Mouse (Mus musculus) intestine, embryonic 14.5 days (tissue): ENCODE measurements around the gene Plxdc2. TPM values are rescaled to one million over a fixed set of nuclear protein-coding genes. Genes with fewer than 3 reads are reported as not detected.

Experiments used
- ATAC-seq: fragments of 200-750 bp; cut with Nextera tagmentation; replicated peaks from 2 replicates; pipeline ENCODE4 v1.8.0; 2017; ENCODE audit warnings: low read depth, moderate number of reproducible peaks, moderate TSS enrichment, moderate library complexity; ENCODE audit not compliant: low FRiP score, low TSS enrichment
- DNase-seq: peaks from one replicate; pipeline ENCODE4 v3.0.0-alpha.2; 2018; ENCODE audit warnings: low spot score
- H3K27ac ChIP-seq: fragments of 300-500 bp; sonication (generic); 2 replicates; pipeline ENCODE4 v1.5.1; 2014; ENCODE audit warnings: low read depth, mild to moderate bottlenecking, control low read depth
- H3K27me3 ChIP-seq: fragments of 300-500 bp; sonication (generic); replicated peaks from 2 replicates; pipeline ENCODE4 v1.6.1; 2014; ENCODE audit warnings: low read length, control low read depth; ENCODE audit not compliant: control insufficient read depth, insufficient read depth
- H3K36me3 ChIP-seq: fragments of 300-500 bp; sonication (generic); 2 replicates; pipeline ENCODE4 v1.6.1; 2014; ENCODE audit warnings: low read length, control low read depth; ENCODE audit not compliant: control insufficient read depth, insufficient read depth
- H3K4me1 ChIP-seq: fragments of 300-500 bp; sonication (generic); replicated peaks from 2 replicates; pipeline ENCODE4 v1.6.1; 2014; ENCODE audit warnings: low read length, control low read depth, mixed read lengths; ENCODE audit not compliant: control insufficient read depth, insufficient read depth
- H3K4me2 ChIP-seq: fragments of 300-500 bp; sonication (generic); 2 replicates; pipeline ENCODE4 v1.6.1; 2014; ENCODE audit warnings: low read length
- H3K4me3 ChIP-seq: fragments of 300-500 bp; sonication (generic); 2 replicates; pipeline ENCODE4 v1.5.1; 2014; ENCODE audit warnings: low read depth, low read length, control low read depth, mixed read lengths
- H3K9ac ChIP-seq: fragments of 300-500 bp; sonication (generic); 2 replicates; pipeline ENCODE4 v1.6.1; 2014; ENCODE audit warnings: mild to moderate bottlenecking, low read length
- H3K9me3 ChIP-seq: fragments of 300-500 bp; sonication (generic); 2 replicates; pipeline ENCODE4 v1.6.1; 2016; ENCODE audit warnings: low read length, control low read depth; ENCODE audit not compliant: control insufficient read depth
- WGBS: fragments of 180-500 bp; shearing (Covaris S2); extraction: QIAGEN DNeasy Blood & Tissue Kit; methylation state at CpG from one replicate; pipeline ENCODE4 v1.1.7; 2014; 5-methylcytosine and 5-hydroxymethylcytosine counted together
- polyA plus RNA-seq: library from polyadenylated mRNA; unstranded; fragments of >200 nt; fragmentation: Nextera tagmentation; extraction: Ambion mirVana; gene quantifications from 2 replicates; pipeline ENCODE4 v1.2.1, GENCODE M21; 2014

Gene Plxdc2
- polyA plus RNA-seq, 1 experiment from 2014 or later = 19.9 TPM

- DNase-seq (no peak), ATAC-seq (no peak)
- no peaks in the 10 kb centered on the region for H3K36me3 ChIP-seq
- no peak overlapping the region for H3K9ac ChIP-seq
- H3K27me3 ChIP-seq = no peaks in the 10 kb centered on the region
- H3K4me1 ChIP-seq = no peaks in the 10 kb centered on the region
- no peaks in the 10 kb centered on the region for H3K9me3 ChIP-seq
- no peak overlapping the region for H3K4me3 ChIP-seq
- no peak overlapping the region for H3K4me2 ChIP-seq
- H3K27ac ChIP-seq = no peak overlapping the region
- WGBS = 81% methylated on average over 3 of the region's 3 CpGs
Measured at GRCm38 (mm10) chr2:16397501-16397900, 41.4 kb downstream of the Plxdc2 start.

GRCm38 (mm10) chr2:16398006-16398405 lies 41.9 kb downstream of the Plxdc2 start:
- 94% methylated on average over 1 of the region's 1 CpGs for WGBS
- no peak overlapping the region for H3K27ac ChIP-seq
- H3K4me3 ChIP-seq = no peak overlapping the region
- no peak overlapping the region for H3K9ac ChIP-seq
- no peak overlapping the region for H3K4me2 ChIP-seq
- no peaks in the 10 kb centered on the region for H3K4me1 ChIP-seq
- no peak for ATAC-seq
- DNase-seq = no peak
- no peaks in the 10 kb centered on the region for H3K27me3 ChIP-seq
- H3K36me3 ChIP-seq = no peaks in the 10 kb centered on the region
- H3K9me3 ChIP-seq = no peaks in the 10 kb centered on the region

GRCm38 (mm10) chr2:16398896-16399295 lies 42.8 kb downstream of the Plxdc2 start:
- Histone ChIP-seq H3K36me3 (no peaks in the 10 kb centered on the region), H3K4me1 (no peaks in the 10 kb centered on the region), H3K4me3 (no peak overlapping the region), H3K4me2 (no peak overlapping the region), H3K9me3 (no peaks in the 10 kb centered on the region), H3K27me3 (no peaks in the 10 kb centered on the region), H3K9ac (no peak overlapping the region), H3K27ac (no peak overlapping the region)
- DNase-seq = no peak
- ATAC-seq = no peak
- 60% methylated on average over 10 of the region's 10 CpGs for WGBS

GRCm38 (mm10) chr2:16406508-16406907 lies 50.4 kb downstream of the Plxdc2 start:
- Histone ChIP-seq H3K9me3 (no peaks in the 10 kb centered on the region), H3K27me3 (no peaks in the 10 kb centered on the region), H3K4me2 (no peak overlapping the region), H3K27ac (no peak overlapping the region), H3K9ac (no peak overlapping the region), H3K4me3 (no peak overlapping the region), H3K4me1 (no peaks in the 10 kb centered on the region), H3K36me3 (no peaks in the 10 kb centered on the region)
- 48% methylated on average over 2 of the region's 2 CpGs for WGBS
- no peak for ATAC-seq
- DNase-seq = no peak

- ATAC-seq = no peak
Measured at GRCm38 (mm10) chr2:16414340-16414976, 58.4 kb downstream of the Plxdc2 start.

GRCm38 (mm10) chr2:16439030-16439429 lies 82.9 kb downstream of the Plxdc2 start:
- Histone ChIP-seq H3K4me1 (no peaks in the 10 kb centered on the region; the same call in 1 of the 2 replicates), H3K4me3 (no peak overlapping the region), H3K9me3 (no peaks in the 10 kb centered on the region), H3K27me3 (no peaks in the 10 kb centered on the region), H3K9ac (no peak overlapping the region), H3K27ac (no peak overlapping the region), H3K4me2 (no peak overlapping the region), H3K36me3 (no peaks in the 10 kb centered on the region)
- no peak for DNase-seq
- ATAC-seq = no peak
- 89% methylated on average over 5 of the region's 5 CpGs for WGBS

More at GRCm38 (mm10) chr2:16414340-16414976, 58.4 kb downstream of the Plxdc2 start:
- WGBS = 17% methylated on average over 3 of the region's 3 CpGs
- Histone ChIP-seq H3K9me3 (no peaks in the 10 kb centered on the region), H3K36me3 (no peaks in the 10 kb centered on the region), H3K4me2 (no peak overlapping the region), H3K4me1 (no peaks in the 10 kb centered on the region), H3K27me3 (no peaks in the 10 kb centered on the region), H3K27ac (no peak overlapping the region), H3K4me3 (no peak overlapping the region), H3K9ac (no peak overlapping the region)
- no peak for DNase-seq

GRCm38 (mm10) chr2:16442643-16443042 lies 86.5 kb downstream of the Plxdc2 start:
- ATAC-seq = no peak
- Histone ChIP-seq H3K4me2 (no peak overlapping the region), H3K9ac (no peak overlapping the region), H3K4me3 (no peak overlapping the region), H3K27ac (no peak overlapping the region), H3K27me3 (no peaks in the 10 kb centered on the region), H3K9me3 (no peaks in the 10 kb centered on the region), H3K4me1 (peaks cover 5% of the 10 kb centered on the region; the same call in 1 of the 2 replicates), H3K36me3 (no peaks in the 10 kb centered on the region)
- DNase-seq = no peak
- 62% methylated on average over 2 of the region's 2 CpGs for WGBS

- Histone ChIP-seq H3K4me3 (no peak overlapping the region), H3K36me3 (no peaks in the 10 kb centered on the region), H3K27ac (no peak overlapping the region), H3K9me3 (peaks cover 3% of the 10 kb centered on the region; the same call in 1 of the 2 replicates), H3K9ac (no peak overlapping the region), H3K4me1 (peaks cover 15% of the 10 kb centered on the region), H3K27me3 (no peaks in the 10 kb centered on the region), H3K4me2 (no peak overlapping the region)
- ATAC-seq = no peak
- no peak for DNase-seq
- WGBS = 80% methylated on average over 4 of the region's 4 CpGs
Measured at GRCm38 (mm10) chr2:16447936-16448335, 91.8 kb downstream of the Plxdc2 start.
